Mouse (Mus musculus) MEL (cell line): ENCODE results near the gene Zfp324. TPM values are rescaled to one million over a fixed set of nuclear protein-coding genes. Genes with fewer than 3 reads are reported as not detected.
A peak's percentile ranks its signal among the peaks of the same experiment; 100 is the strongest.

Source experiments
- DNase-seq: peaks from one replicate; pipeline ENCODE4 v3.0.0; 2011; ENCODE audit warnings: low read depth, low spot score
- H3K27ac ChIP-seq: 2 replicates; pipeline ENCODE4 v1.5.1; 2012; ENCODE audit warnings: low read depth, mild to moderate bottlenecking, control low read depth, low read length, moderate library complexity; ENCODE audit not compliant: control insufficient read depth
- H3K27me3 ChIP-seq, 2 experiments: fragments of 150-350 bp in 1 of 2; sonication (generic) in 1 of 2; 2 replicates each; pipeline ENCODE4 v1.6.1; 2012; ENCODE audit warnings: low read length in 2 of 2, mild to moderate bottlenecking in 2 of 2, improper control_type of control experiment in 1 of 2, moderate library complexity in 1 of 2; ENCODE audit not compliant: insufficient read depth in 2 of 2, control insufficient read depth in 1 of 2
- H3K36me3 ChIP-seq, 2 experiments: 2 replicates each; pipeline ENCODE4 v1.6.1; 2012 to 2014; ENCODE audit warnings: low read length in 2 of 2, improper control_type of control experiment in 1 of 2, inconsistent platforms in 1 of 2, mild to moderate bottlenecking in 1 of 2; ENCODE audit not compliant: insufficient read depth in 2 of 2, control insufficient read depth in 1 of 2
- H3K4me1 ChIP-seq, 2 experiments: fragments of 150-350 bp in 1 of 2; sonication (generic) in 1 of 2; 2 replicates each; pipeline ENCODE4 v1.6.1; 2012; ENCODE audit warnings: low read length in 2 of 2, improper control_type of control experiment in 1 of 2, mild to moderate bottlenecking in 1 of 2; ENCODE audit not compliant: insufficient read depth in 2 of 2, control insufficient read depth in 1 of 2
- H3K4me3 ChIP-seq, 2 experiments: fragments of 150-350 bp in 1 of 2; sonication (generic) in 1 of 2; 2 replicates each; pipeline ENCODE4 v1.5.1; 2012; ENCODE audit warnings: low read depth in 2 of 2, low read length in 2 of 2, mild to moderate bottlenecking in 2 of 2, moderate library complexity in 2 of 2, control low read depth in 1 of 2, improper control_type of control experiment in 1 of 2; ENCODE audit not compliant: control insufficient read depth in 1 of 2, insufficient read depth in 1 of 2
- H3K79me2 ChIP-seq: 2 replicates; pipeline ENCODE4 v1.6.1; 2012; ENCODE audit warnings: mild to moderate bottlenecking, low read length, moderate library complexity; ENCODE audit not compliant: control insufficient read depth, poor library complexity, insufficient read depth
- H3K9ac ChIP-seq: 2 replicates; pipeline ENCODE4 v1.6.1; 2012; ENCODE audit warnings: low read depth, mild to moderate bottlenecking, control low read depth, low read length, moderate library complexity; ENCODE audit not compliant: control insufficient read depth, poor library complexity, severe bottlenecking
- H3K9me3 ChIP-seq: fragments of 150-350 bp; sonication (generic); replicated peaks from 2 replicates; pipeline ENCODE4 v1.6.1; 2012; ENCODE audit warnings: mild to moderate bottlenecking, low read length, improper control_type of control experiment, moderate library complexity; ENCODE audit not compliant: insufficient read depth
- BHLHE40 ChIP-seq: IDR thresholded peaks from 2 replicates; pipeline ENCODE4 v1.6.1; 2012; ENCODE audit warnings: low read depth, mild to moderate bottlenecking, inconsistent platforms, low read length, improper control_type of control experiment, borderline replicate concordance
- CTCF ChIP-seq, 3 experiments: IDR thresholded peaks in 2 of 3; conservative IDR thresholded peaks in 1 of 3; 2 replicates each; pipeline ENCODE4 v1.5.1; 2011 to 2012; ENCODE audit warnings: low read length in 3 of 3, low read depth in 2 of 3, mild to moderate bottlenecking in 2 of 3, improper control_type of control experiment in 1 of 3, inconsistent platforms in 1 of 3, mixed read lengths in 1 of 3, moderate library complexity in 1 of 3; ENCODE audit not compliant: control insufficient read depth in 1 of 3, insufficient read depth in 1 of 3, poor library complexity in 1 of 3, severe bottlenecking in 1 of 3
- ELF1 ChIP-seq: IDR thresholded peaks from 2 replicates; pipeline ENCODE4 v1.6.1; 2014; ENCODE audit warnings: low read depth, mild to moderate bottlenecking, inconsistent platforms, low read length, improper control_type of control experiment, moderate library complexity
- EP300 ChIP-seq, 2 experiments: IDR thresholded peaks; 2 replicates each; pipeline ENCODE4 v1.6.1; 2011; ENCODE audit warnings: improper control_type of control experiment in 2 of 2, low read length in 2 of 2, low read depth in 1 of 2, mild to moderate bottlenecking in 1 of 2
- GABPA ChIP-seq: IDR thresholded peaks from 2 replicates; pipeline ENCODE4 v1.6.1; 2012; ENCODE audit warnings: low read depth, mild to moderate bottlenecking, inconsistent platforms, low read length, improper control_type of control experiment, moderate library complexity
- HCFC1 ChIP-seq: IDR thresholded peaks from 2 replicates; pipeline ENCODE4 v1.6.1; 2012; ENCODE audit warnings: low read depth, mild to moderate bottlenecking, inconsistent platforms, low read length, improper control_type of control experiment, moderate library complexity
- MEF2A ChIP-seq: IDR thresholded peaks from 2 replicates; pipeline ENCODE4 v1.6.1; 2014; ENCODE audit warnings: low read depth, mild to moderate bottlenecking, inconsistent platforms, low read length, improper control_type of control experiment; ENCODE audit not compliant: poor library complexity, insufficient replicate concordance, severe bottlenecking; ENCODE audit errors: extremely low read depth
- MXI1 ChIP-seq: IDR thresholded peaks from 2 replicates; pipeline ENCODE4 v1.6.1; 2011; ENCODE audit warnings: mild to moderate bottlenecking, low read depth, low read length, improper control_type of control experiment
- MYB ChIP-seq: IDR thresholded peaks from 2 replicates; pipeline ENCODE4 v1.6.1; 2011; ENCODE audit warnings: mild to moderate bottlenecking, low read depth, low read length, improper control_type of control experiment
- NRF1 ChIP-seq: IDR thresholded peaks from 2 replicates; pipeline ENCODE4 v1.6.1; 2014; ENCODE audit warnings: low read depth, mild to moderate bottlenecking, inconsistent platforms, low read length, improper control_type of control experiment, moderate library complexity; ENCODE audit not compliant: poor library complexity, insufficient read depth, severe bottlenecking
- POLR2AphosphoS5 ChIP-seq: IDR thresholded peaks from 2 replicates; pipeline ENCODE4 v1.6.1; 2012; ENCODE audit warnings: low read depth, borderline replicate concordance, mild to moderate bottlenecking, inconsistent platforms, low read length, moderate library complexity, mixed read lengths
- RAD21 ChIP-seq: IDR thresholded peaks from 2 replicates; pipeline ENCODE4 v1.6.1; 2011; ENCODE audit warnings: mild to moderate bottlenecking, low read depth, low read length, improper control_type of control experiment
- SIN3A ChIP-seq: IDR thresholded peaks from 2 replicates; pipeline ENCODE4 v1.6.1; 2012; ENCODE audit warnings: low read length, improper control_type of control experiment, inconsistent platforms
- SMC3 ChIP-seq: IDR thresholded peaks from 2 replicates; pipeline ENCODE4 v1.6.1; 2011; ENCODE audit warnings: low read depth, low read length, improper control_type of control experiment
- TCF12 ChIP-seq: IDR thresholded peaks from 2 replicates; pipeline ENCODE4 v1.6.1; 2014; ENCODE audit warnings: low read depth, mild to moderate bottlenecking, inconsistent platforms, low read length, improper control_type of control experiment, moderate library complexity
- ZKSCAN1 ChIP-seq: IDR thresholded peaks from 2 replicates; pipeline ENCODE4 v1.6.1; 2012; ENCODE audit warnings: low read depth, mild to moderate bottlenecking, inconsistent platforms, low read length, improper control_type of control experiment, moderate library complexity
- ZMIZ1 ChIP-seq: IDR thresholded peaks from 2 replicates; pipeline ENCODE4 v1.6.1; 2012; ENCODE audit warnings: low read depth, mild to moderate bottlenecking, inconsistent platforms, low read length, improper control_type of control experiment, moderate library complexity
- ZNF384 ChIP-seq: IDR thresholded peaks from 2 replicates; pipeline ENCODE4 v1.6.1; 2012; ENCODE audit warnings: low read depth, mild to moderate bottlenecking, inconsistent platforms, low read length, improper control_type of control experiment
- polyA plus RNA-seq, 2 experiments: library from polyadenylated mRNA; stranded (reverse) in 1 of 2; unstranded in 1 of 2; fragments of >175 nt in 1 of 2; fragments of >200 nt in 1 of 2; gene quantifications; 2 replicates each; pipeline versions ENCODE4 v1.2.1 to v1.2.4; 2012; ENCODE audit warnings: low replicate concordance in 2 of 2, low read depth in 1 of 2; ENCODE audit not compliant: insufficient read length in 2 of 2, insufficient read depth in 1 of 2, missing spikeins in 1 of 2
- total RNA-seq: library from RNA; depleted of rRNA; stranded (reverse); fragments of 300-350 nt; gene quantifications from 2 replicates; pipeline ENCODE4 v1.2.3, GENCODE M21; 2012

The Zfp324 gene
- total and polyA plus RNA-seq, 3 experiments = 5.2 to 9.9 TPM; not detected in 1

DNA sequence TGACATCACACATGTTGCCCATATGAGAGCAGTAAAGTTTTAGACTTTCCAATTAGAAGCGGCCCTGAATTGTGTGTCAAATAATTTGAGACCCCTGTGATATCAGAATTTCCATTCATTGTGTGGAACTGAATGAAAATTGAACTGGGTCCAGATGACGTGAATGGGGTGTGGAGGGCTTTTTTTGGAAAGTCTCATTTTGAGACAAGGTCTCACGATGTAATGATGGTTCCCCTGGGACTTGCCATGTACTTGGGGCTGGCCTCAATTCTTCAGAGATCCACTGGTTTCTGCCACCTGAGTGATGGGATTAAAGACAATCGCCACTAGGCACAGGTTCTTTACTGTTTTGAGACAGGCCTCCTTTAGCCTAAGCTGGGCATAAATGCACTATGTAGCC, 25.0 kb upstream of the Zfp324 start:
- no peaks in the 10 kb centered on the region; a peak in 1 of 4 replicates for H3K27me3 ChIP-seq
- no peak overlapping the region for H3K27ac ChIP-seq
- H3K79me2 ChIP-seq = no peaks in the 10 kb centered on the region
- no peaks in the 10 kb centered on the region for H3K9me3 ChIP-seq
- H3K36me3 ChIP-seq = no peaks in the 10 kb centered on the region
- H3K4me3 ChIP-seq = no peak overlapping the region
- no peak for DNase-seq
- no peak for TF ChIP-seq HCFC1
- no peak for TF ChIP-seq NRF1
- no peak for TF ChIP-seq POLR2AphosphoS5
- no peak for TF ChIP-seq ZMIZ1
- TF ChIP-seq RAD21 = no peak
- TF ChIP-seq EP300 (IDR thresholded peaks at IDR 0.05; ENCODE audit: low read depth in 1 of 2, low read length in 2 of 2) = no peak
- TF ChIP-seq BHLHE40 = no peak
- TF ChIP-seq SIN3A = no peak
- TF ChIP-seq ELF1 = no peak
- no peak for TF ChIP-seq GABPA
- no peak for TF ChIP-seq MXI1
- no peak for TF ChIP-seq CTCF (IDR thresholded peaks at IDR 0.05 in 2 of 3, conservative IDR thresholded peaks at IDR 0.05 in 1 of 3; ENCODE audit: control insufficient read depth in 1 of 3, insufficient read depth in 1 of 3, low read depth in 2 of 3, low read length in 3 of 3, poor library complexity in 1 of 3, severe bottlenecking in 1 of 3)
- no peak for TF ChIP-seq MYB
- H3K4me1 ChIP-seq = no peaks in the 10 kb centered on the region
- H3K9ac ChIP-seq = no peak overlapping the region

DNA sequence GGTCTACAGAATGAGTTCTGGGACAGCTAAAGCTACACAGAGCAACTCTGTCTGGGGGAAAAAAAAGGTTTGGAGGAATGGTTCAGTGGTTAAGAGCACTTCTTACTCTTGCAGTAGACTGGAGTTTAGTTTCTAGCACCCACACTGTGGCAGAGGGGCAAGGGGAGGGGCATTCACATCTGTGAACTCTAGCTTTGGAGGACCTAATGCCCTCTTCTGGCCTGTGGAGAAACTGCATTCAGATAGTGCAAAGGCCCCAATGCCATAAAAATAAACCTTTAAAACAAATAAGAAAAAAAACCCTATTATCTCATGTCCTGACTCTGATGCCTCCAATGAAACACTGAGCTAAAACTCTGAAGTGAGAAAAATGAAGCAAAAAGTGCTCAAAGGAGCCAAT, 22.1 kb upstream of the Zfp324 start:
- H3K27me3 ChIP-seq = no peaks in the 10 kb centered on the region; a peak in 1 of 4 replicates
- no peaks in the 10 kb centered on the region for H3K36me3 ChIP-seq
- no peaks in the 10 kb centered on the region for H3K79me2 ChIP-seq
- H3K27ac ChIP-seq = no peak overlapping the region
- H3K4me3 ChIP-seq = no peak overlapping the region
- H3K9ac ChIP-seq = no peak overlapping the region
- H3K4me1 ChIP-seq = peaks cover 0 to 2% of the 10 kb centered on the region in 2 experiments; a peak in 1 of 4 replicates
- peak; percentile 45 for TF ChIP-seq RAD21
- no peak for TF ChIP-seq ZKSCAN1
- no peak for TF ChIP-seq TCF12
- peak; percentile 42 to 64 (median 59) for TF ChIP-seq CTCF (IDR thresholded peaks at IDR 0.05 in 2 of 3, conservative IDR thresholded peaks at IDR 0.05 in 1 of 3; ENCODE audit: control insufficient read depth in 1 of 3, insufficient read depth in 1 of 3, low read depth in 2 of 3, low read length in 3 of 3, poor library complexity in 1 of 3, severe bottlenecking in 1 of 3)
- TF ChIP-seq MEF2A = no peak
- peak; percentile 64 for TF ChIP-seq SMC3
- TF ChIP-seq ZNF384 = peak; percentile 18; the same call in 1 of the 2 replicates
- TF ChIP-seq HCFC1 = 0 out of 2 replicates have a peak, but pooled peaks have one; percentile 28
- H3K9me3 ChIP-seq = no peaks in the 10 kb centered on the region
- DNase-seq = peak; percentile 74
